Mouse (Mus musculus): Measurements from ENCODE around the gene A230072I06Rik.

Gene A230072I06Rik

GRCm38 (mm10) chr8:12278663-12279312, at the start of gene A230072I06Rik:
Gene A230072I06Rik (plus strand): TSS chr8:12278819.
- peak; percentile 72 for DNase-seq (ENCODE audit: low read depth, low spot score)

- no peak for DNase-seq (ENCODE audit: low read depth, low spot score)
Observed at GRCm38 (mm10) chr8:12234039-12234438, 44.6 kb upstream of the A230072I06Rik start.

DNA sequence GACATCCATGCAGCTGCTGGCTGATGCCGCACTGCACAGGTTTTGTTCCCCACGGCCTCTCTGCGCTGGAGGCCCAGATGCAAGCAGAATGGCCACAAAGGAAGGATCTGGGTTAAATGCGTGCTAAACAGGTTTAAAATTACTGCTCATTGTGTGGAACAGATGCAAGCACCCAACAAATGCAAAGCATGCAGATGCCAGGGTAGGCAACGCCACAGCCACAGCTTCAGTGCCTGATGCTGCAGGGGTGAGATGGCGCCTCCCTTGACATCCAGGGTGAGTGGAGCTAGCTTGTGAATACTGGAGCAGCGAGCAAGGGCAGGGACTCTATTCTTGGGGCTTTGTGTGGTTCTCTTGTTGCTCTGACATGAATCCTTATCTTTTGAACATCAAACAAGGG, 39.8 kb upstream of the A230072I06Rik start:
- DNase-seq (ENCODE audit: low read depth, low spot score): no peak

DNA sequence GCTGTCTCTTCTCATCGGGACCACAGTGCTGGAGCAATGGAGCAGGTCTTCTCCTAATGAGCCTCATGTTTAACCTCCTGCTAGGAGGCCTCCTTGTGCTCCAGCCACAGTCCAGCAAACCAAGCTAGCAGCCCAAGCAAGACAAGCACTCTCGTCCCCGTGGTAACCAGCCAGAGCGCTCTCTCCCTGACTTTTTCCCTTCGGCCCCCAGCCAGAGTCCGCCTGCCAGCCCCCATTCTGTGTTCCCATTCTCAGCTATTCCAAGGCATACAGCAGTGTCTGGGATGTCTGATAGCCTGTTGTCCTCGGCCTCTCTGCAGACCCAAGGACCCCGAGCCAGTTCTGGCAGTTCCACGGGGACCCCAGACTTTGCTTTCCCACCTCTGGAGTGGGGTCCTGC, 38.5 kb upstream of the A230072I06Rik start:
- DNase-seq (ENCODE audit: low read depth, low spot score): no peak

- DNase-seq (ENCODE audit: low read depth, low spot score): no peak
Observed at GRCm38 (mm10) chr8:12243746-12244145, 34.9 kb upstream of the A230072I06Rik start.

GRCm38 (mm10) chr8:12259890-12260289, 18.7 kb upstream of the A230072I06Rik start:
- no peak for DNase-seq (ENCODE audit: low read depth, low spot score)

- no peak for DNase-seq (ENCODE audit: low read depth, low spot score)
Observed at GRCm38 (mm10) chr8:12260476-12261029, 18.1 kb upstream of the A230072I06Rik start.

- DNase-seq (ENCODE audit: low read depth, low spot score): no peak
Observed at GRCm38 (mm10) chr8:12261556-12261955, 17.1 kb upstream of the A230072I06Rik start.

- no peak for DNase-seq (ENCODE audit: low read depth, low spot score)
Observed at GRCm38 (mm10) chr8:12264996-12265395, 13.6 kb upstream of the A230072I06Rik start.

GRCm38 (mm10) chr8:12267863-12268262, 10.8 kb upstream of the A230072I06Rik start:
- DNase-seq (ENCODE audit: low read depth, low spot score): no peak

DNA sequence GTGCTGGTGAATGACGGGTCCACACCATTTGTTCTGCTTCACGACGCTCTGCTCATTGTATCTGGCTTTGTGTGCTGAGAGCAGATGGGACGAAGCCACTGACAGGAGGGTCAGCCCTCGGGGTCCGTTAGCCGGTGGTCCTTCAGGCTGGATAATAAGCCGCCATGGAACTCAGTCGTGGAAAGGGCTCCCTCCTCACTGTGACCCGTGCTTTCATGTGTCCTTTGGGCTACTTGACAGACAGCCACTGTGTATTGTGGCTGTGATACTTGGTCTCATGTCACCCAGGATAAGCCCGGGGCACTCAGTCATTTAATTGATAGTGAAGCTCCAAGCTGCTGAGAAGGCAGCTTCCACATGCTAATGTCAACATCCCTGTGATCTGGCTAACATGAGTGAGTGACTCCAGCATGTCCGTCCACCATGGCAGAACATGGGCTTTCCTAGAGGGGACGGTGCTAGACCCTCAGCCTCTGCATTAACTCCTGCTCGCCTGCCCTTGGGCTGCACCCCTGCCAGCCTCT, 10.3 kb upstream of the A230072I06Rik start:
- DNase-seq (ENCODE audit: low read depth, low spot score): no peak

DNA sequence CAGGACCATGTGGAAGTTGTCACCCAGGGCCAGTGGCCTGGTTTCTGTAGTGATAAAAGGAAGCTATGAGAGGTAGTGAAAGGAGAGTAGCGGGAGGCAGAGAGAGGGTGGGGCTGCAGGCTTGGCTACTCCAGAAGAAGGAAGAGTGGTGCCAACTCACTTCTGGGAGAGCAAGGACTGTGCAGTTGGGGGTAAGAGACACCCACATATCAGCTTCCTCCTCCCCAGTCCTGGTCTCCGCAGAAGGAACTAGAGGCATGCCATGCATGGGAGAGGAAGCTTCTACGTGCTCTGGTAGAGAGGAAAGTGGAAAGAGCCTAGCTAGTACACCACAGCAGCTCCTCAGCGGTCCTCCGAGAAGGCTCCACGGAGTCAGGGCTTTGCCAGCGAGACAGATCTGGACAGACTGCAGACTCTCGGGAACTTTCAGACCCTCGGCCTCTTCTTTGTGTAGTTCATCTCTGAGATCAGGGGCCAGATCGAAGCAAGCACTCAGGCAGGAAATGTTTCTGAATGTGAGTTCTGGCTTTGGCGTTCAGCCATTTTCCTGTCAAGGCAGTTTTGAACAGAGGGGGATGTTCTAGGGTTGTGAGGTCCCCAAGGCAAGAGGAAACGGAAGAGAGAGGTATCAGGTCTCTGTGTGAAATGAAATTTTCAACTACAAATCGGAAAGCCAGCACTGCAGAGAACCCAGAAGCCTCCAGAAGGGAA, 1.0 kb downstream of the A230072I06Rik start:
- peak; percentile 47 for DNase-seq (ENCODE audit: low read depth, low spot score)

GRCm38 (mm10) chr8:12282128-12282527, 3.5 kb downstream of the A230072I06Rik start:
- peak; percentile 80 for DNase-seq (ENCODE audit: low read depth, low spot score)

GRCm38 (mm10) chr8:12290551-12290950, 11.9 kb downstream of the A230072I06Rik start:
- DNase-seq (ENCODE audit: low read depth, low spot score): no peak

DNA sequence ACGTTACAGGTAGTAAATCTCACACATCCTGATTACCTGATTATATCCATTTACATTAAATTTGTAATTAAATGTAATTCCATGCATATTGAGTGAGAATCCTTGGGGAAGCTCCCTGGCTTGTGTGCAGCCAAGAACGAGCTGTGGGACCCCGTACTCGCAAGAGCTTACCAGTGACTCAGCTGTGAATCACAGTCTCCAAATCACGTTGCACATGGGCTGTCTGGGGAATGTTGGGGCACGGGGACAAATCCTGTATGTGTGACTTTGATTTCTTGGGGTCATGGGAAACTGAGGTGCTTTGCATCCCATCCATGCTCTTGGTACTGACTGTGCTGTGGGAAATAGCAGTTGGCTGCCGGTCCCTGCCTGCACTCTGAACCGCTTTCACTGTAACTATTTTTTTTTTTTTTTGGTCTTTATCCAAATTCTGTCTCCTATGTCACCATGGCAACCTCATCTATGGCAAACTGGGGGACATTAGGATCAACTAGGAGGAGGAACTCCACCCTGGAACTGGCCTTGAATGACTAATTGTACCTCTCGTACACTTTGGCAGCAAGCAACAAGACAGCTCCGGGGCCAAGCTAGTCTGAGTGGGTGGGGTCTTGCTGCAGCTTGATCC, 19.8 kb downstream of the A230072I06Rik start:
- peak; percentile 67 for DNase-seq (ENCODE audit: low read depth, low spot score)

DNA sequence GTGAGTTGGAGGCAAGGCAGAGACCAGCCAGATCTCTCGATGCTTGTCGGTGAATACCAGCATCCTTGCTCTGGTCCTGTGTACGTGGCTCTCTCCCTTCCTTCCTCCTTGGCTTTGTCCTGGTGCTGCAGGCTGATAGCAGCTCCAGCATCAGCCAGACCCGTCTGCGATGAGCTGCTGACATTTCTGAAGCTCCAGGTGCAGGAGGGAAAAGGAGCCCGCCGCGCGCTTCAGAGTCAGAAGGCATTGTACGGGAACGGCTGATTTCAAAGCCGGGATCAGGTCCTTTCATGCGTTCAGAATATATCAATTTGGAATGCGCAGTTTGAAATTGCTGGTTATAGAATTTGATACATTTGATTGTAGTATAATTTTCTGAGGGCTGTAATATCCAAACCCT, 23.4 kb downstream of the A230072I06Rik start:
- no peak for DNase-seq (ENCODE audit: low read depth, low spot score)

GRCm38 (mm10) chr8:12312975-12313734, 34.5 kb downstream of the A230072I06Rik start:
- DNase-seq (ENCODE audit: low read depth, low spot score): no peak

- no peak for DNase-seq (ENCODE audit: low read depth, low spot score)
Observed at GRCm38 (mm10) chr8:12314258-12314657, 35.6 kb downstream of the A230072I06Rik start.

DNA sequence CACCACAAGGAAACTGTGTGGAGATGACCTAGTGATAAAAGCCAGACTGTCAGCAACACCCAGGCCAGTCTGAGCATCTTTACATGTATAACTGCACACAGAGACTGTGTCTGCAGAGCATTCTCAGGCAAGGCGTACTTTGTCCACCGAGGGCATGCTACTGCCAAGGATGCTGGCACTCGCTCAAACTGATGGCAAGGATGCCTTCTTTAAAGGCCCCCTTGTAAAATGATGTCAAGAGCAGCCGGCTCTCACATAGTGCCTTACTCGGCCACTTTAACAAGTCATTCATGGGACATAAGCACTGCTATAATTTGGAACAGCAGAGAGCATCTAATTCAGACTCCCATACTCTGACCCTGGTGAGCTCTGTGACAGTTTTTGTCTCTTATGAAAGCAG, 36.6 kb downstream of the A230072I06Rik start:
- no peak for DNase-seq (ENCODE audit: low read depth, low spot score)

GRCm38 (mm10) chr8:12319755-12320455, 41.3 kb downstream of the A230072I06Rik start:
- peak; percentile 60 for DNase-seq (ENCODE audit: low read depth, low spot score)

DNA sequence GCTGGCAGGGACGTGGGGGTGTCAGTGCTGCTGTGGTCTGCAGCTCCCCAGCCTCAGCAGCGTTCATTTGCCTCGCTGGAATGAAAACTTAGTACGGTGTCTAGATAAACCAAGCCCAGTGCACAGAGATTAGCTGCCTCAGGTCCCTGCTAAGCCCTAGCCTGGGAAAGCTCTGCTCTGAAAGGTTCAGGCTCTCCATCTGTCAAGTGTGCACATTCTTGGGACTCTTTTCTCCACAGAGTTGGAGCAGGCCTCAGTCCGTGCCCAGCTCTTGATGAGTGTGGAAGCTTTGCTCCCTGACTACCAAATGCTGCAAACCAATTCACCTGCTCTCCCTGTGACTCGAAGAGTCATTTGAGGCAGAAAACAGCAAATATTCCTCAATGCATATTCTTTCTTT, 43.5 kb downstream of the A230072I06Rik start:
- no peak for DNase-seq (ENCODE audit: low read depth, low spot score)

Data from brain, adult 2 months (tissue).